Mouse (Mus musculus): ENCODE data around the gene Slfn4. TPM values are rescaled to one million over a fixed set of nuclear protein-coding genes. Genes with fewer than 3 reads are reported as not detected.
A peak's percentile ranks its signal among the peaks of the same experiment; 100 is the strongest.
"Not testable (repeated sequence)": the region's sequence is repeated elsewhere in the genome, so short reads cannot be mapped to it uniquely, and the experiment has no call there.

The Slfn4 gene
- polyA plus RNA-seq, 1 experiment from 2014 or later = 0.36 TPM

- H3K9me3 ChIP-seq (replicated peaks; ENCODE audit: low read length) = no peaks in the 10 kb centered on the region
- no peak overlapping the region for H3K4me3 ChIP-seq (replicated peaks; ENCODE audit: low read depth, low read length)
- H3K4me1 ChIP-seq (replicated peaks; ENCODE audit: insufficient read depth, low read length) = no peaks in the 10 kb centered on the region
- H3K4me2 ChIP-seq (ENCODE audit: low read length) = no peak overlapping the region
- no peak overlapping the region for H3K27ac ChIP-seq
- ATAC-seq (replicated peaks; ENCODE audit: low FRiP score, low read depth) (no peak), DNase-seq (ENCODE audit: low spot score) (no peak)
- no peaks in the 10 kb centered on the region for H3K27me3 ChIP-seq (ENCODE audit: insufficient read depth, low read length)
- no peaks in the 10 kb centered on the region for H3K36me3 ChIP-seq (ENCODE audit: insufficient read depth, low read length)
- H3K9ac ChIP-seq (ENCODE audit: low read depth, low read length) = no peak overlapping the region
- no peak for TF ChIP-seq CTCF (IDR thresholded peaks at IDR 0.05; ENCODE audit: low read depth)
Measured at GRCm38 (mm10) chr11:83205002-83205401, 30.0 kb downstream of the Slfn4 start.

GRCm38 (mm10) chr11:83216119-83216518 is 41.1 kb downstream of the Slfn4 start:
- no peak for TF ChIP-seq CTCF (IDR thresholded peaks at IDR 0.05; ENCODE audit: low read depth)
- DNase-seq (ENCODE audit: low spot score) (no peak), ATAC-seq (replicated peaks; ENCODE audit: low FRiP score, low read depth) (no peak)
- H3K36me3 ChIP-seq (ENCODE audit: insufficient read depth, low read length) = no peaks in the 10 kb centered on the region
- H3K4me2 ChIP-seq (ENCODE audit: low read length) = no peak overlapping the region
- no peak overlapping the region for H3K9ac ChIP-seq (ENCODE audit: low read depth, low read length)
- H3K9me3 ChIP-seq (replicated peaks; ENCODE audit: low read length) = no peaks in the 10 kb centered on the region
- no peaks in the 10 kb centered on the region for H3K4me1 ChIP-seq (replicated peaks; ENCODE audit: insufficient read depth, low read length)
- no peak overlapping the region for H3K27ac ChIP-seq
- no peaks in the 10 kb centered on the region for H3K27me3 ChIP-seq (ENCODE audit: insufficient read depth, low read length)
- H3K4me3 ChIP-seq (replicated peaks; ENCODE audit: low read depth, low read length) = no peak overlapping the region
- 76% methylated on average over 1 of the region's 1 CpGs for WGBS

- no peak for DNase-seq (ENCODE audit: low spot score)
- H3K9me3 ChIP-seq (replicated peaks; ENCODE audit: low read length) = no peaks in the 10 kb centered on the region
- H3K4me2 ChIP-seq (ENCODE audit: low read length) = no peak overlapping the region
- H3K27me3 ChIP-seq (ENCODE audit: insufficient read depth, low read length) = no peaks in the 10 kb centered on the region
- H3K27ac ChIP-seq = no peak overlapping the region
- H3K9ac ChIP-seq (ENCODE audit: low read depth, low read length) = no peak overlapping the region
- H3K36me3 ChIP-seq (ENCODE audit: insufficient read depth, low read length) = no peaks in the 10 kb centered on the region
- H3K4me3 ChIP-seq (replicated peaks; ENCODE audit: low read depth, low read length) = no peak overlapping the region
- no peak for TF ChIP-seq CTCF (IDR thresholded peaks at IDR 0.05; ENCODE audit: low read depth)
- WGBS = 80% methylated on average over 1 of the region's 1 CpGs
- no peak for ATAC-seq (replicated peaks; ENCODE audit: low FRiP score, low read depth)
- H3K4me1 ChIP-seq (replicated peaks; ENCODE audit: insufficient read depth, low read length) = no peaks in the 10 kb centered on the region
Measured at GRCm38 (mm10) chr11:83221328-83221877, 46.4 kb downstream of the Slfn4 start.

GRCm38 (mm10) chr11:83223367-83223766 is 48.4 kb downstream of the Slfn4 start:
- TF ChIP-seq CTCF (IDR thresholded peaks at IDR 0.05; ENCODE audit: low read depth) = no peak
- no peak overlapping the region for H3K27ac ChIP-seq
- no peaks in the 10 kb centered on the region for H3K4me1 ChIP-seq (replicated peaks; ENCODE audit: insufficient read depth, low read length)
- DNase-seq (ENCODE audit: low spot score) = peak; percentile 37
- ATAC-seq (replicated peaks; ENCODE audit: low FRiP score, low read depth) = no peak
- no peak overlapping the region for H3K4me3 ChIP-seq (replicated peaks; ENCODE audit: low read depth, low read length)
- 69% methylated on average over 7 of the region's 7 CpGs for WGBS
- no peaks in the 10 kb centered on the region for H3K27me3 ChIP-seq (ENCODE audit: insufficient read depth, low read length)
- H3K36me3 ChIP-seq (ENCODE audit: insufficient read depth, low read length) = no peaks in the 10 kb centered on the region
- H3K4me2 ChIP-seq (ENCODE audit: low read length) = peak overlapping the region; percentile 21
- H3K9ac ChIP-seq (ENCODE audit: low read depth, low read length) = no peak overlapping the region
- no peaks in the 10 kb centered on the region for H3K9me3 ChIP-seq (replicated peaks; ENCODE audit: low read length)

GRCm38 (mm10) chr11:83223793-83224192 is 48.8 kb downstream of the Slfn4 start:
- H3K4me3 ChIP-seq (replicated peaks; ENCODE audit: low read depth, low read length); H3K27me3 ChIP-seq (ENCODE audit: insufficient read depth, low read length); H3K4me1 ChIP-seq (replicated peaks; ENCODE audit: insufficient read depth, low read length); ATAC-seq (replicated peaks; ENCODE audit: low FRiP score, low read depth); H3K9ac ChIP-seq (ENCODE audit: low read depth, low read length); H3K9me3 ChIP-seq (replicated peaks; ENCODE audit: low read length); H3K36me3 ChIP-seq (ENCODE audit: insufficient read depth, low read length); H3K27ac ChIP-seq: not testable (repeated sequence)
- peak; percentile 37 for DNase-seq (ENCODE audit: low spot score)
- peak overlapping the region; percentile 21 for H3K4me2 ChIP-seq (ENCODE audit: low read length)
- WGBS = 54% methylated on average over 5 of the region's 5 CpGs

GRCm38 (mm10) chr11:83224217-83224616 is 49.2 kb downstream of the Slfn4 start:
- DNase-seq (ENCODE audit: low spot score) (peak; percentile 19), ATAC-seq (replicated peaks; ENCODE audit: low FRiP score, low read depth) (no peak)
- Histone ChIP-seq H3K9me3 (replicated peaks; ENCODE audit: low read length) (no peaks in the 10 kb centered on the region), H3K36me3 (ENCODE audit: insufficient read depth, low read length) (no peaks in the 10 kb centered on the region), H3K4me1 (replicated peaks; ENCODE audit: insufficient read depth, low read length) (no peaks in the 10 kb centered on the region), H3K4me2 (ENCODE audit: low read length) (no peak overlapping the region), H3K9ac (ENCODE audit: low read depth, low read length) (no peak overlapping the region), H3K27me3 (ENCODE audit: insufficient read depth, low read length) (no peaks in the 10 kb centered on the region), H3K4me3 (replicated peaks; ENCODE audit: low read depth, low read length) (no peak overlapping the region), H3K27ac (no peak overlapping the region)
- 82% methylated on average over 9 of the region's 9 CpGs for WGBS
- peak; percentile 6; the same call in 1 of the 2 replicates for TF ChIP-seq CTCF (IDR thresholded peaks at IDR 0.05; ENCODE audit: low read depth)

- Histone ChIP-seq H3K27me3 (ENCODE audit: insufficient read depth, low read length) (no peaks in the 10 kb centered on the region), H3K36me3 (ENCODE audit: insufficient read depth, low read length) (no peaks in the 10 kb centered on the region), H3K9me3 (replicated peaks; ENCODE audit: low read length) (no peaks in the 10 kb centered on the region), H3K9ac (ENCODE audit: low read depth, low read length) (no peak overlapping the region), H3K4me2 (ENCODE audit: low read length) (no peak overlapping the region; the same call in 1 of the 2 replicates), H3K27ac (no peak overlapping the region), H3K4me3 (replicated peaks; ENCODE audit: low read depth, low read length) (no peak overlapping the region), H3K4me1 (replicated peaks; ENCODE audit: insufficient read depth, low read length) (no peaks in the 10 kb centered on the region)
- ATAC-seq (replicated peaks; ENCODE audit: low FRiP score, low read depth) = no peak
- 64% methylated on average over 3 of the region's 3 CpGs for WGBS
- DNase-seq (ENCODE audit: low spot score) = no peak
- TF ChIP-seq CTCF (IDR thresholded peaks at IDR 0.05; ENCODE audit: low read depth) = no peak
Measured at GRCm38 (mm10) chr11:83224750-83225149, 49.8 kb downstream of the Slfn4 start.
